Mouse (Mus musculus) CD4-positive naive resting alpha-beta T cell, adult 76 days (primary cell): ENCODE results near the gene Chrna3. TPM values are rescaled to one million over a fixed set of nuclear protein-coding genes. Genes with fewer than 3 reads are reported as not detected.

Experiments
- total RNA-seq: library from RNA; stranded (reverse); gene quantifications from one replicate; pipeline ENCODE4 v1.2.4, GENCODE M21; 2023

The Chrna3 gene
- total RNA-seq, result not detected

DNA sequence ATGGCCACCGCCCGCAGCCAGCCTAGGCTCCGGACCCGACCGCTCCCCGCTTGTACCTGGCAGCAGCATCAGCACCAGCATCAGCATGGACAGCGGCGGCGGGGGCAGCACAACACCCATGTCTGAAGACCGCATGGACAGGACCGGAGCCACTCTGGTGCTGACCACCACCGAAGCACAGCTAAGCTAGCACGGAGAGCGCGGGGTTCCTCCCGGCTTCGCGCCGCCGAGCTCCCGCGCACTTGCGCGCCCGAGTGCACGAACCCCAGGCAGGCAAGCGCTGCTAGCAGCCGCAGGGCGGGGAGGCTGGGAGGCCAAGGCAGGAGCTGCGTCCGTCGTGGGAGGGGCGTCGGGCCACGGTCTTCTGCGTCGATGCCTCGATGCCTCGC, at the start of gene Chrna3:
Gene Chrna3, minus strand, starts transcription at position 288 of the 389 bp plus-strand sequence.

DNA sequence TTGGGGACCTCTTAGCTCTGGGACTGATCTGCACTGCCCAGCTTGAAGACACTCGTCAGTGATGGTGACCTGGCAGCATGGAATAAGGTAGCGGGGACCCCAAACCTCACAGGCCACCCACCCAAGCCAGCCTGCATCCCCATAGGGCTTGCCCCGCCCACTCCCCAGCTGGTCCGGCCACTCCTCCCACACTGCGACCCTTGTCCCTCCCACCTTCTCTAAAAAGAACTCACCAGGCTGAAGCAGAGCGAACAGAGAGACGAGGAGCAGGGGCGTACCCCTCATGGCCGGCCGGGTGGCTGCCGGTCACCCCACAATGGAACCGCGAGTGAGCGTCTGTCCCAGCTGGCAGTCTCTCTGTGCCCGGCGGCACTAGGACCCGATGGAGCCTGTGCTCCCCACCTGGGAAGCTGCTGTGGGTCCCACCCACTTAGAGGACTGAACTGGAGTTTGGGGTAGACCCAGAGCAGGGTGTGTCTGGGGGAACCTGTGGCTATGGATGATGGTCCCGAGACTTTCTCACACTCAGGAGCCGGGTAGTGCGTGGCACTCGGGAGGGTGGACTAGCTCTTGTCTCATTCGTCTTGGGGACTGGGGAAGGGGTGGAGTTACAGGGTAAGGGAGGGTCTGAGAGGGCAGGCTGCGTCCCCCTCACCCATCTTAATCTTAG, 22.0 kb upstream of the Chrna3 start, which contains the start of gene Chrnb4:
Gene Chrnb4, minus strand, starts transcription at position 569 of the 670 bp plus-strand sequence.

GRCm38 (mm10) chr9:54980674-54981073, 45.7 kb downstream of the Chrna3 start, which contains the start of gene Chrna5:
Chrna5 (plus strand) TSS chr9:54980880.

Other genes starting within 250 kb of the Chrna3 start
- gene Ireb2, start 162.8 kb downstream of the Chrna3 start, total RNA-seq, result 41.0 TPM
- 1.0 TPM for gene Hykk, start 109.3 kb downstream of the Chrna3 start, total RNA-seq
- 91.9 TPM for gene Psma4, start 75.8 kb downstream of the Chrna3 start, total RNA-seq
- not detected for gene AY074887, start 75.6 kb downstream of the Chrna3 start, total RNA-seq
- gene Chrna5, start 45.7 kb downstream of the Chrna3 start, total RNA-seq, result not detected
- gene Chrnb4, start 22.2 kb upstream of the Chrna3 start, total RNA-seq, result not detected
- gene Ube2q2, start 122.3 kb upstream of the Chrna3 start, total RNA-seq, result 27.5 TPM
- 32.2 TPM for gene Fbxo22, start 182.4 kb upstream of the Chrna3 start, total RNA-seq